In the genomic region with DNA sequence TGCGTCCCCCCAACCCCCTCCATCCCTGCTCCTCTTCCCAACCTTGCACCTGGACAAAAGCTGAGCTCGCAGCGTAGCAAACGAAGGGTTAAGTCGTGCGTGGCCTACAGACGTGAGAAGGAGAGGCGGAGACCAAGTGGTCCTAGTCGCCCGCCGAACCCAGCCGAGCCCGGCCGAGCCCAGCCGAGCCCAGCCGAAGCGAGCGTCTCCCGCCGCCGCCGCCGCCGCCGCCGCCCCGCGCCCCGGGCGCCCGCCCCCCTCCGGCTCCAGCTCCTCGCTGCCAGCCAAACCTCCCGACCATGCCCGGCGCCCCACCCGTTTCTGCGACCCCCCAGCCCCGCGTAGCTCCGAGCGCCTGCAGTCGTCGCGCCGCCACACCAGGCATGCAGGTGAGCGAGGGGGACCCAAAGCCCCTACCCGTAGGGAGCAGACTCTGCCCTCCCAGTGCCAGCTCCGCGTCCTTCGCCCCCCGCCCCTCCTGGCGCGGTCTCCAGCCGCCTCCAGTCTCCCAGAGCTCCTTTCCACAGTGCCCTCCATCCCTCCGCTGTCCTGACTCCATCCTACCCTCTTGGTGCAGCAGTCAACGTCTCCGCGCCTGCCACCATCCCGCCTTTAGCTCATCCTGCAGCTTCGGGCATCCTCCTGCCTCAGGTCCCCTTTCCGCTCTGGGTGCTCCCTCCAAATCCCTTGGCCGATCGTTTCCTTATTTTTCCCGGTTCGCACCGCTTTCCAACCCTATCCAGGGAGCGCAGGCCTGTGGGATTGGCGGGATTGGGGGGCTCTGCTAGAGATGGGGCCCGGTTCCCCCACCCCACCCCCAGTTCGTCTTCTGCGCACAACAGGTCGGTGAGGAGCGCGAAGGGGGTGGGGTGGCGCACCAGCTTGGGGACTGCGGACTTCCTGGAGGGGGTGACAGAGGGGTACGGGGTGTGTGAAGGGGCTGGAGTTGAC, we compare ENCODE assay signal across 8 mouse cellular contexts. TPM values are rescaled to one million over a fixed set of nuclear protein-coding genes. Genes with fewer than 3 reads are reported as not detected.
A peak's percentile ranks its signal among the peaks of the same experiment; 100 is the strongest.
DNase-seq lines count a peak whose midpoint lies in the region; ATAC-seq lines count a peak whose summit lies in the region.

A gene (plus strand): TSS at position 144 of the 951 bp plus-strand sequence.

- H3K27me3 ChIP-seq in hindbrain, embryonic 14.5 days (ENCODE audit: control insufficient read depth, insufficient read depth, low read length), result peaks cover 55% of the 10 kb centered on the region

- H3K4me1 ChIP-seq in hindbrain, embryonic 14.5 days (replicated peaks; ENCODE audit: control insufficient read depth, insufficient read depth, low read length), result peaks cover 20% of the 10 kb centered on the region

- DNase-seq in NIH3T3 (ENCODE audit: low read depth), result peak; percentile 83
- DNase-seq in cerebellum, postnatal 14 days, result peak; percentile 94
- DNase-seq in frontal cortex, postnatal 36 days (ENCODE audit: low spot score in 2 of 2), result peak; percentile 78 to 82
- peak; percentile 85 for DNase-seq in hindbrain, embryonic 14.5 days (ENCODE audit: low spot score)
- peak; percentile 61 for DNase-seq in left cerebral cortex, adult 11 months (ENCODE audit: low spot score)
- peak; percentile 67 for DNase-seq in lung, postnatal 25 days (ENCODE audit: low spot score)
- peak; percentile 78 for DNase-seq in ovary, postnatal 36 days (ENCODE audit: low spot score)
- peak; percentile 80 to 83 for DNase-seq in thymus, postnatal 36 days

- H3K4me2 ChIP-seq in hindbrain, embryonic 14.5 days (replicated peaks), result peak within 1 kb of the TSS; percentile 88

- H3K9me3 ChIP-seq in hindbrain, embryonic 14.5 days (ENCODE audit: control insufficient read depth, low read length), result no peaks in the 10 kb centered on the region

- peak within 1 kb of the TSS; percentile 87 for H3K4me3 ChIP-seq in hindbrain, embryonic 14.5 days (replicated peaks; ENCODE audit: low read length)

- H3K27ac ChIP-seq in hindbrain, embryonic 14.5 days, result peak within 1 kb of the TSS; percentile 88

- WGBS in hindbrain, embryonic 14.5 days, result under 1% methylated on average over 55 of the region's 78 CpGs

- H3K36me3 ChIP-seq in hindbrain, embryonic 14.5 days (replicated peaks; ENCODE audit: control insufficient read depth, insufficient read depth), result peaks cover 25% of the 10 kb centered on the region; the same call in 1 of the 2 replicates

- peak within 1 kb of the TSS; percentile 97 for H3K9ac ChIP-seq in hindbrain, embryonic 14.5 days

- ATAC-seq in hindbrain, embryonic 14.5 days (ENCODE audit: low FRiP score), result peak; percentile 86

RNA-seq across cellular contexts. Expression of the gene that starts here (rescaled TPM):
- polyA plus RNA-seq in hindbrain, embryonic 14.5 days (2014; fragmentation: Nextera tagmentation; extraction: Ambion mirVana), result 47.8 and 53.8 TPM in 2 replicates

Comparison
In these comparisons a context has a peak if more than half of its experiments do, and no peak if none do; other contexts are left out.
1. Peak in every context shown above with its lines: DNase-seq, ATAC-seq, H3K4me3 ChIP-seq and H3K27ac ChIP-seq.